Mouse (Mus musculus): ENCODE data around the gene Klhdc8b.

Gene Klhdc8b

GRCm38 (mm10) chr9:108481520-108482210 lies 20.3 kb upstream of the Klhdc8b start:
- no peak for ATAC-seq (ENCODE audit: low TSS enrichment)

GRCm38 (mm10) chr9:108480813-108481519 lies 19.6 kb upstream of the Klhdc8b start:
- no peak for ATAC-seq (ENCODE audit: low TSS enrichment)

DNA sequence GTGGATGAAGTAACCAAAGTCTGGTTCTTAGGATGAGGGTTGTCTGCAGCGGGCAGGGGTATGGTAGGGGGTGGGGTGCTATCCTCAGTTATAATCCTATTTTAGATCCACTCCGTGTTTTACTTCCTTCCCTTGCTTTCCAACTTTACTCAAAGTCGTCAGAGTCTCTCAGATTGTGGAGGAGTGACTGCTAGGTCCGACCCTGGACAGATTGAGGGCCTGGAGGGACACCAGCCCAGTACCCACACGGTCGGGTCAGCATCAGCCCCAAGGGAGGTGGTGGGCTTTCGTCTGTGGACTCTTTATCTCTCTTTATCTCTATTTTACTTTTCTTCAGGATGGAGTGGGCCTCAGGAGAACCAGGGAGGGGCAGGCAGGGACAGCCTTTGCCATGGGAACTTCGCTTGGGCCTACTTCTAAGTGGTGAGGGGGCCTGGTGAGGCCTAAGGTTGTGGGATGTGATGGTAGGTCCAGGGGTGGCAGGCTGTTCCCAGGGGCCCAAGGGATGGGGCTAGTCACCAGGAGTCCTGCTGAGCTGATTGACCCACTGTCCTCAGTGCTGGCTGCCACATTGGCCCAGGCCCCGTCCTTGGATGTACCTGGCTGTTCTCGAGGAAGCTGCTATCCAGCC lies 18.5 kb upstream of the Klhdc8b start, which contains the start of gene Lamb2:
TSS of gene Lamb2 (plus strand) at position 16 of the 631 bp plus-strand sequence.
- no peak for ATAC-seq (ENCODE audit: low TSS enrichment)

- ATAC-seq (ENCODE audit: low TSS enrichment): no peak
Observed at GRCm38 (mm10) chr9:108479241-108479640, 17.9 kb upstream of the Klhdc8b start.

GRCm38 (mm10) chr9:108478638-108479156 lies 17.3 kb upstream of the Klhdc8b start:
- no peak for ATAC-seq (ENCODE audit: low TSS enrichment)

GRCm38 (mm10) chr9:108474528-108474927 lies 13.1 kb upstream of the Klhdc8b start:
- ATAC-seq (ENCODE audit: low TSS enrichment): no peak

GRCm38 (mm10) chr9:108469845-108470244 lies 8.5 kb upstream of the Klhdc8b start:
- ATAC-seq (ENCODE audit: low TSS enrichment): no peak

- no peak for ATAC-seq (ENCODE audit: low TSS enrichment)
Observed at GRCm38 (mm10) chr9:108469430-108469829, 8.0 kb upstream of the Klhdc8b start.

- ATAC-seq (ENCODE audit: low TSS enrichment): no peak
Observed at GRCm38 (mm10) chr9:108466219-108466618, 4.8 kb upstream of the Klhdc8b start.

DNA sequence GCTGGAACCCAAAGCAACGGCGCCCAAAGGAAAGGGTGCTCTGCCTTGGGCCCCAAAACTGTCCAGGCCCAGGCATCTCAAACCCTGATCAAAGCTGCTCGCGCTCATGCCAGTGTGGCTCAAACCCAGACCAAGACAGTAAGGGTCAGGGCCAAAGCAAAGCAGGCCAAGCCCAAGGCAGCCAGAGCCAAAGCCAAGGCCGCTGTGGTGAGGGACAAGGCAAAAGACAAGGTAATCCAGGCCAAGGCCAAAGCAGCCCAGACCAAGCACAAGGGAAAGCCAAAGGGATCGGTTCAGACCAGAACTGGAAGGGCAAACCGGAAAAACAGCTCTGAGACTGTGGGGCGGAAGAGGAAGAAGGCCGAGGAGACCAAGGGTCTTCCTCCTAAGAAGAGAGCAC lies 2.3 kb upstream of the Klhdc8b start:
- no peak for ATAC-seq (ENCODE audit: low TSS enrichment)

DNA sequence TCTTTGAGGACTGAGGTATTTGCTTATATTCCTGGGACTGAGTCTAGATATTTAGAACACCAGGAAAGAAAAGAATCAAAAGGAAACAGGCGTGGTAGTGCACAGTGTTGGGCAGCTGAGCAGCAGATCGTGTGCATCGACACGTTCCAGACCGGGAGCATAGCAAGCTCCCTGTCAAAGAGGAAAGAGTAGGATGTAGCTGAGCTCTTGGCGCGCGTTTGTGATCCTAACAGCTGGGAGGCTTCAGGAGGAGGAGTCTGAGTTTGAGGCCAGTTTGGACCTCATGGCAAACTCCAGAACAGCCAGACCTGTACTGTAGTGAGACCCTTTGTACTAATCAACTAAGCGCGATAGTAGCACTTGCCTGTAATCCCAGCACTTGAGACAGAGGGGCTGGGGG lies 811 bp upstream of the Klhdc8b start:
- ATAC-seq (ENCODE audit: low TSS enrichment): no peak

GRCm38 (mm10) chr9:108461675-108462074 lies 294 bp upstream of the Klhdc8b start:
- ATAC-seq (ENCODE audit: low TSS enrichment): no peak

- ATAC-seq (ENCODE audit: low TSS enrichment): peak; percentile 89
Observed at GRCm38 (mm10) chr9:108460319-108461178, 832 bp downstream of the Klhdc8b start, which contains the start of gene Ccdc71. Gene Ccdc71 (plus strand): TSS chr9:108460527.

DNA sequence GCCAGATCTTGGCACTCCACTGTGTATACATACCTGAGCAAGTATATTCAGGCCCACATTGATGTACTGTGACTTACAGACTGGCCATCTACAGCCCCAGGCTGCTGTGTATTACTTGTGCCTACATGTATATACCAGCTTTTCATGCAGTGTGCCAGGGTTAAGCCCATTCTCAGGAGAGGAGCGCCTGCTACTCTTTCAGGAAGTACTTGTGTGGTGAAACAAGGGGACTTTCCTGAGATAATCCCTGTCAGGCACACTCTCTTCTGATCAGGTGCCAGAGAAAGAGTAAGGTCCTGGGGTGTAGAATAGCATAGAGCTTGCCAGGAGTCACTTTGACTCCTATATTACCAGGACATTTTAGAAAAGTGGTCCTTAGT lies 1.5 kb downstream of the Klhdc8b start:
- no peak for ATAC-seq (ENCODE audit: low TSS enrichment)

DNA sequence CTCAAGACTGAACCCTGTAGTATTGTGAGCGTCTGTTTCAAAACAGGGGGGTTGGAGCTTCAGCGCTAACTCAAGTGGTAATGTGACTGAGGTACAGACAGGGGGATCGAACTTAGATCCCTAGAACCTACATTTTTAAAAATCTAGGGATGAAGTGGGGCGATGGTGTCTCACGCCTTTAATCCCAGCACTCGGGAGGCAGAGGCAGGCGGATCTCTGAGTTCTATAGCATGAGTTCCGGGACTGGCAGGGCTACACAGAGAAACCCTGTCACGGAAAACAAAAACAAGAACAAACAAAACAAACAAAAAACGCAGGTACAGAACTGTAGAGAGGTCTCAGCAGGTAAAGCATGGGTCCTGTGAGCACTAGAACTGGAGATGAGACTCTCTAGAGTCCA lies 4.4 kb downstream of the Klhdc8b start:
- no peak for ATAC-seq (ENCODE audit: low TSS enrichment)

DNA sequence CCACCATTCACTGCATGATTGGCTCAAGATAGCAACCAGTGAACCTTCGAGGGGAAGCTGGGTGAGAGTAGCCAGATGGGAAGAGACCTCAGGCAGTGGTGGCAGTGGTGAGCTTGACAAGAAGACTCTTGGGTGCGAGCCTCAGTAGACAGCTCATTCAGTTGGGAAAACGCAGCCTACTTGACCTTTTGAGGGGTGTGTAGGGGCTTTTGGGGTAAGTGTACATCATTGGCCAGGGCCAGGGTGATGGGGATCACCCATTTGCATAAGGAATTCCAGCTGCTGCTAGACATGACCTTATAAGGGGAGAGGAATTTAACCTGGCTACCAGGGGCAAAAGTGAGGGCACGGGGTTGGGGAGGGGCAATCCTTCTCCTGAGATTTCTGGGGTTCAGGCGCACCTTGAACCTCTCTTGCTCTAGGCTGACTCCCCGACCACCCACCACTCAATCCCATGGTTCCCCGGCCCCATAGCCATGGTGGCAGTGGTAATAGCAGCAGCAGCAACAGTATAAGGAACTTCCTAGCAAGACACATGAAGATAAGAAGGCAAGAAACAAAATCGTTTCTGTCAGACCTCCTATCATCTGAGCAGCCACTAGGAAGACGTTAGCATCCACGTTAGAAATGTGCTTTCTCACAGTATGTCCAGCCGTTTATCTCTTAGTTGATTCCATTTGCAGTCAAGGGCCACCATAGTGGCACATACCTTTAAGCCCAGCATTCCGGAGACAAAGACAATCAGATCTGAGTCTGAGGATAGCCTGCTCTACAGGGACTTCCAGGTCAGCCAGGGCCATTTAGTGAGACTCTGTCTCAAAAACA lies 5.4 kb downstream of the Klhdc8b start:
- no peak for ATAC-seq (ENCODE audit: low TSS enrichment)

GRCm38 (mm10) chr9:108454429-108454828 lies 7.0 kb downstream of the Klhdc8b start:
- no peak for ATAC-seq (ENCODE audit: low TSS enrichment)

- ATAC-seq (ENCODE audit: low TSS enrichment): no peak
Observed at GRCm38 (mm10) chr9:108453458-108453857, 7.9 kb downstream of the Klhdc8b start.

- ATAC-seq (ENCODE audit: low TSS enrichment): peak; percentile 18
Observed at GRCm38 (mm10) chr9:108452911-108453310, 8.5 kb downstream of the Klhdc8b start.

DNA sequence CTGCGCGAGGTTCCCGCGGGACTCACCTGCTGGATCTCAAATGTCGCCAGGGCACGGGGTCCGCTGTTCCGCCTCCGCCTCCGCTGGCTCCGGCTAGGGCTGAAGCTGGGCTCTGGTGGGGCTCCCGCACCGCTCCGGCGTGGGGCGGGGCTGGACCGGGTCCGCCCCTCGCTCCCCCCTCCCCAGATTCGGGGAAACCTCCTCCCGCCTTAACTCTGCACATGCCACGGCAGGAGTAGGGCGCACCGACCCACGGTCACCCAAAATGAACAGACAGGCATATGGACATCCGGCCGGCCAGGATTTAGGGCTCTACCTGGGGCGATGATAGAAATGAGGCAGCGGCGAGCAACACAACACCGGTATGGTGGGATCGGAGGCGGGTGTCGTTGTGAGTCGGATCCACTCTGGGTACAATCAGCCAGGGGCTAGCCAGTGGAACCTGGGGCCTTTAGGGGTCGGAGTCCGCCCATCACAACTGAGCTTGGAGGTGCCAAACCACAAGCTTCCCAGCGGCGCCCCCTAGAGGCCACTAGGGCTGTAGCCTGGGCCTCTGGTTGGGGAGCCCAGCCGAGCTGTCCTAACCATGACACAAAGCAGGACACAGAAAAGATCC lies 9.0 kb downstream of the Klhdc8b start:
- peak; percentile 71 for ATAC-seq (ENCODE audit: low TSS enrichment)

All from frontal cortex, adult (tissue).